Mouse (Mus musculus) liver, embryonic 14.5 days (tissue): ENCODE results near the gene Nfe2l2.

ENCODE experiments used
- CTCF ChIP-seq: IDR thresholded peaks from 2 replicates; pipeline ENCODE4 v1.5.1; 2016; ENCODE audit warnings: antibody characterized with exemption, low read depth, control low read depth
- EP300 ChIP-seq: IDR thresholded peaks from 2 replicates; pipeline ENCODE4 v1.6.1; 2016; ENCODE audit warnings: antibody characterized with exemption, low read depth

DNA sequence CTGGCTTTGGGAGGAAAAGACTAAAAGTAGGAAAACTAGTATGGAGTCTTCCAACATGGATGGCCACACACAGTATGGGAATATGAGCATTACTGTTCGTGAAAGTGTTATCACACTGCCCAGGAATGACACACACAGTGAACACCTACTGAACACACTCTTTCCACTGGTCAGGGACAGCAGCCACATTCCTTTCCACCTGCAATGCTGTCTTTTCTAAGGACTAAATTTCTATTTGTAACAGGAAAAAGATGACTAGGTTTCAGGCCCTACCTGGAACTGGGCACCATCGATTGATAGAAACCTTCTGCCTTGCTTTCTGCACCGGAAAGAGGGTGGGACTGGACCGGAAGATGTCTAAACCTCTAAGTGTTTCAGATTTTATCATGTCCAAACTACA is 13.8 kb downstream of the Nfe2l2 start:
- TF ChIP-seq CTCF (no peak), EP300 (no peak)
